Mouse (Mus musculus) gastrocnemius, adult 8-10 months (tissue): ENCODE measurements around the gene Cdh5. TPM values are rescaled to one million over a fixed set of nuclear protein-coding genes. Genes with fewer than 3 reads are reported as not detected.

Experiments
- DNase-seq, 2 experiments: peaks; one replicate each; pipeline ENCODE4 v3.0.0; 2022; ENCODE audit warnings: low spot score in 2 of 2
- total RNA-seq, 4 experiments: library from RNA; stranded (reverse); gene quantifications; 2 replicates each; pipeline ENCODE4 v1.2.4; 2022

Gene Cdh5
- total RNA-seq, 4 experiments from 2014 or later: 25.8 to 39.6 (median 26.4) TPM

DNA sequence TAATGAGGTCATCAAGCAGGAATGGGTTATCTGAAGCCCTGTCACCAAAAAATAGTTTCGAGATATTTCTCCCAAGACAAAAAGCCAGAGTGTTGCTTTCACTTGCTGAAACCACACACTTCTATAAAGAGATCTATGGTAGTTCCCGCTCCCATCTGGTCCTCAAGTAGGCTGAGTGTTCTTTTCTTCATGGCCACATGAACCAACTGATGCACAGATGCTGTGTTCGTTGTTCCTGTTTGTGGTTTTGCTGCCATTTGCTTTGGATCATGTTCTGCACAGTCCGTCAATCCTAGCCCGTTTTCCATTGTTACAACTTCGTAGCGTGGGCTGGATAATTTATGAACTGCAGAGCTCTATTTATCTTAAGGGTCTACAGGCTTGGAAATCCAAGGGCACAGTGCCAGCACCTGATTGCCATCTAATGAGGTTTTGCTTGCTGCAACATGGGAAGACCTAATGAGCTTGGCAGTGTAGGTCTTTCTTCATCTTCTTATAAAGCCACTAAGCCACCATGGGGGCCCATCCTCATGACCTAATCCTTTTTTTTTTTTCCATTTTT, 30.1 kb downstream of the Cdh5 start:
- DNase-seq: no peak

DNA sequence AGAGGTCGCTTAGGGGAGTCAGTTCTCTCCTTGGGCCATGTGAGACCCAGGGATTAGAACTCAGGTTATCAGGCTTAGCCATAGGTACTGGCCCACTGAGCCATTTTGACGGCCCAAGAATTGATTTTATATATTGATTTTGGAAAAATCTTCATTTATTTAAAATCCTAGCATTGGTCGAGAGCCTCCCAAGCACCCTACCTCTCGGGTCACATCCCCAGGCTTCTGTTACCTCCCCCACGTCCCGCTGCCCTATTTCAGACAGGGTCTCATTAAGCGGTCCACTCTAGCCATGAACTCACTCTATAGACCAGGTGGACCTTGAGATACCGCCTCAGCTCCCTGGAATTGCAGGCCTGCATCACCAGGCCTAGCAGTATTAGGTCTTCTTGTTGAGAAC, 33.1 kb downstream of the Cdh5 start:
- no peak for DNase-seq

DNA sequence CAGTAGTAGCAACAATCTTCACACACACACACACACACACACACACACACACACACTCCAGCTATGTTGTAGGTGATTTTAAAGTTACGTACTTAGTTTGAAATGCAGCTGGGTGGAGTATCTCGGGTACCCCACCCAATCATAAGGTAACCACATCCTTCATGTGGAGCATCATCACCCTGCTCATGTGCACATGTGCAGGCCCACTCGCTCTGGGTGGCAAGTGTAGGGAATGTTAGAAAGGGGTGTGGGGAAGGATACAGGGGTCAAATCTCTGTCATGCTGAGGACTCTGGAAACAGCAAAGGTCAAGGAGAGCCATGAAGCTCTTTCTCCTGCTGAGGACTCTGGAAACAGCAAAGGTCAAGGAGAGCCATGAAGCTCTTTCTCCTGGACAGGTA, 34.9 kb downstream of the Cdh5 start:
- no peak for DNase-seq

DNA sequence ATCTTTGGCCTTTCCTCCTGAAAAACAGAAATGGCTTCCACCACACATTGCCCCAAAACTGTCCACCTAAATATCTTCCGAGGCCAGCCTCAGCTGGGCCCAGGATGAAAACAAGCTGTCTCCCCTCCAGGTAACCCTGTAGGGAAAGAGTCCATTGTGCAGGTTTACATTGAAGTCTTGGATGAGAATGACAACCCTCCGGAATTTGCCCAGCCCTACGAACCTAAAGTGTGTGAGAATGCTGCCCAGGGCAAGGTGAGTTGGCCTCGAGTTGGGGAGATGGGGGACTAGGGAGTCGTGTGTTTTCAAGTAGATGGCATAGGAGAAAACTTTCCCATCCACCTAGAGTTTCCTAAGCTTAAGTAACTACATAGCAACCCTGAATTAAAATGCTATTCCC, 36.2 kb downstream of the Cdh5 start:
- DNase-seq: no peak

DNA sequence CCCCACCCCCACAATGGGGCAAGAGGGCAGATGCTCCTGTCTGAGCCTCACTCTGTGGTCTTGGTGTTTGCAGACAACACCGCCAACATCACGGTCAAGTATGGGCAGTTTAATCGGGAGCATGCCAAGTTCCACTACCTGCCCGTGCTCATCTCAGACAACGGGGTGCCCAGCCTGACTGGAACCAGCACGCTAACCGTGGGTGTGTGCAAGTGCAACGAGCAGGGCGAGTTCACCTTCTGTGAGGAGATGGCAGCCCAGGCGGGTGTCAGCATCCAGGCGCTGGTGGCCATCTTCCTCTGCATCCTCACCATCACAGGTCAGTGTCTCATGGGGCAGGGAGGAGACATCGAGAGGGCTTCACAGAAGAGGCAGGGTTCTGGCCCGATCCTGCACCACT, 39.2 kb downstream of the Cdh5 start:
- no peak for DNase-seq

DNA sequence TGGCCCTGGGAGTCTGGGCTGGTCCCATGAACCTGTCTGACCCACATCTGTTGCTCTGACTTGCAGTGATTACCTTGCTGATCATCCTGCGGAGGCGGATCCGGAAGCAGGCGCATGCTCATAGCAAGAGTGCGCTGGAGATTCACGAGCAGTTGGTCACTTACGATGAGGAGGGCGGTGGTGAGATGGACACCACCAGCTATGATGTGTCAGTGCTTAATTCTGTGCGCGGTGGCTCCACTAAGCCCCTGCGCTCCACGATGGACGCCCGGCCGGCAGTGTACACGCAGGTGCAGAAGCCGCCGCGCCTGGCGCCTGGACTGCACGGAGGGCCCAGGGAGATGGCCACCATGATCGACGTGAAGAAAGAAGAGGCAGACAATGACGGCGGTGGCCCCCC, 41.0 kb downstream of the Cdh5 start:
- no peak for DNase-seq

DNA sequence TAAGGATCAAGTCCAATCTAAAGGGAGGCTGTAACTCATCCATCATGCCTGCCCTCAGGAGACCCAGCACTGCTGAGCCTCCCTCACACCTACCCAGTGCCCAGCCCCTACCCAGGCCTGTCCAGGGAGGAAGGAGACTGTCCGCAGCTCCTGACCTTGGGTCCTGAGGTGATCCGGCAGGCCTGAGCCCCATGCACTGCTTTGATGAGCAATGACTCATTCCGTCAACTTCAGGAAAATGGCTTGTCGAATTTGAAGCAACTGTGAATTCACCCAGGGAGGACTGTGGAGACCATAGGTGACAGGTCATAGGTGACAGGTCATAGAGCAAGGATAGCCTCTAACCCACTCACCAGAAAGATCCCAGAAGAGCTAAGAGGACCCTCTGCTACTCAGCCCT, 42.0 kb downstream of the Cdh5 start:
- no peak for DNase-seq

DNA sequence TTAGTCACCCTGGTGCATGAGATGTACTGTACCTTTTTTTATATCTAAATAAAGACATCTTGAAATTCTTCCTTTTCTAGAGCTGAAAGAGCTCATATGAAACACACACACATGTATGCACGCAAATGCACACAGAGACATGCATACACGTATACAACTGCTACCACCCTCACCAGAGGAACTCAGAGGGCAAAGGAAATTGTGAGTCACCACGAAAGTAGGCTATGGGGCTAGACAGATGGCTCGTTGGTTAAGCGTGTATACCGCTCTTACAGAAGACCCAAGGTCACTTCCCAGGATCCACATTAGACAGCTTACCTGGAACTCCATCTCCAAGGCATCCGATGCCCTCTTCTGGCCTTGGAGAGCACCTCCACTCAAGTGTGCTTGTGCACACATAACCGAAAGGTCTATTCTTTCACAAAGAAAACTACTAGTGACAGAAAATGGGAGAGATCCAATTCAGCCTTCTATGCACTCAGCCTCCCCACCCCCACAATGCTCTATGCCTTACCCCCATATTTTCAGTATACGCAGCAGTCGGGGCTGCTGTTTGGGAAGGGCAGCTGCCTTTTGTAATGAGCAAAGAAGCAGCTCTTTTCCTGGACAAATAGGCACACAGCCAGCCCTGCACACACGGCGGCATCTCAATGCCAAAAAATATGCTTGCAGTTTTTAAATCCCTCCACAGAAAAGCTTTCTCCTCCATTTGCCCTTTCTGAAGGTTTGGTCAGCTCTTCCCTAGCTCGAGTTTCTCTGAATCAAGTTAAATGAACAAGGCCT, 43.2 kb downstream of the Cdh5 start:
- DNase-seq: no peak

DNA sequence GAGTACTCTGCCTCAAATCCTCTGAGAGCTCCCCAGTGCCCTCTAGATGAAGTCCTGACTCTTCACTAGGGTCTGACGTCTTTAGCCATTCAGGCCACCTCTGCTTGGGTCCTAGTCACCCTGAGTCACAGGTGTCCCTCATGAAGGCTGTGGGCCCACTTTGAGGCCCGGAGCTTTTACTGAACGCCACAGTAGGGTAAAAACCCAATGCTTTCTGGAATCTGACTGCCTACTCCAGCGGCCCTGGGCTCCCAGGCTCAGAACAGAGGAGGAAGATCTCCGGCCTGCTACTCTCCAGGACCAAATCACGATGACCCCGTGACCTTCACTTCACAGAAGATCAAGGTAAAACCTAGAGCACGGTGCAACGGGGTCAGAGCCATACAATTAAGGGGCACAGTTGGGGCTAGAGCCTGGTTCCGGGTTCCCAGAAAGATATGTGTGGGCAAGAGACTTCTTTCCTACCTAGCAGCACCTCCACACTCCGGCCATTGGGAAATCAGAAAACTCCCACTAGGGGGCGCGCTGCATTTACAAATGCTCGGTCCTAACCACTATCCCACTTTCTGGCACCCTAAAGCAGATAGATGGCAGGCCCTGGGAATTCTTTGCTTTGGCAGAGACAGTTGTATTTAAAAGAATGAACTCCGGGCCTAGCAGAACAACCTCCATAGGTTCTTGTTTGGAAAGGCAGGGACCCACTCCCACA, 44.7 kb downstream of the Cdh5 start:
- peak; percentile 65 to 72 for DNase-seq

DNA sequence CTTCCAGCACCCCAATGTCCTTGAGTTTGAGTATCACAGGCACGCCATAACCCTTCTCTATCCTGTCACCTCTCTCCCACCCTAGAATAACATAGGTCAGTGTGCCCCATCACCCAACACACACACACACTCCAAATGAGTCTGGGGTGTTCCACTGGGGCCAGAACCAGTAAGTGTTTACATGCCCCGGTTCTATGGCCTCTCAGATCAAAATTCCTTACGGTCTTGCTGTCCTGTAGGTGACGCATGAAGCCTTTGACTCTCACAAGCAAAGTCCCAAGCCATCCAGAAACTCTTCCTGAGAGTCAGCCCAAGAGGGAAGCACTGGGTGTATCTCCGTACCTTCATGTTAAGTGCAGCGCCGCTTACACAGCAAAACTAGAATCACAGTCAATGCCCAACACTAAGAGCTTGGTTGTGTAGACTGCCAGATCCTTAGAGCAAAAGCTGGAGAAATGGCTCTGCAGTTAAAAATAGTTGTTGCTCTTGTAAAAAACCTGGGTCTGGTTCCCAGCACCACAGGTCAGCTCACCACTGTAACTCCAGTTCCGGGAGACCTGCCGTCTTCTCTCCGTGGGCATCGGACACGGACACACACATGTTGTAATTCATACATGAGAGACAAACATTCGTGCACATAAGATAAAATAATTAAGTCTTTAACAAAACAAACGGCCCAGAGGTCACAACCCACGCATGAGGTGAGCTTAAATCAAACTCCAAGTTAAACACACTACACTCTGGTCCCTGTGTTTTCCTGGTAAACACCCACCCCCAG, 45.5 kb downstream of the Cdh5 start:
- DNase-seq: no peak

DNA sequence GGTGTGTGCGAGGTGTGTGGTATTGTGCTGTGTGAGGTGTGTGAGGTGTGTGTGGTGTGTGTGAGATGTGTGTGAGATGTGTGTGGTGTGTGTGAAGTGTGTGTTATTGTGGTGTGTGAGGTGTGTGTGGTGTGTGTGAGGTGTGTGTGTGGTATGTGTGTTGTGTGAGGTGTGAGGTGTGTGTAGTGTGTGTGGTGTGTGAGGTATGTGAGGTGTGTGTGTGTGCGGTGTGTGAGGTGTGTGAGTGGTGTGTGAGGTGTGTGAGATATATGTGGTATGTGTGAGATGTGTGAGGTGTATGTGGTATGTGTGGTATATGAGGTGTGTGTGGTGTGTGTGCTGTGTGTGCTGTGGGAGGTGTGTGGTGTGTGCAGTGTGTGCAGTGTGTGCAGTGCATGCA, 46.5 kb downstream of the Cdh5 start:
- DNase-seq: no peak

DNA sequence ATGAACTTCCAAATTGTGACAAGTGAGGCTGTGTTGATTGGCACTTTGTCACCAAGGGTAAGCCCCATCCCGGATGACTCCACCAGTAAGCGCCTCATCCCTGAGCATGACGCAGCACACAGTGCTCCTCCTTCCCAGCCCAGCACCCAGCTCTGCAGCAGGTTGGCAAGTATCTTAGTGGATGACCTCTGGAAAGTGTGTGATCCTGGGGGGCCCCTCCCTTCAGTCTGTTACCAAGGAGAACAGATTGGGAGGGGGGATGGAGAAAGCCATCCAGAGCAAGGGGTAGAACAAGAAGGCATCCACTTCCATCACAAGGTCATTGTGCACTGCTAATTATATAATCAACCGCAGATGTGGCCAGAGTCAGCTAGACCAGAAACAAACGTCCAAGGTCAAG, 59.3 kb downstream of the Cdh5 start:
- DNase-seq: no peak

DNA sequence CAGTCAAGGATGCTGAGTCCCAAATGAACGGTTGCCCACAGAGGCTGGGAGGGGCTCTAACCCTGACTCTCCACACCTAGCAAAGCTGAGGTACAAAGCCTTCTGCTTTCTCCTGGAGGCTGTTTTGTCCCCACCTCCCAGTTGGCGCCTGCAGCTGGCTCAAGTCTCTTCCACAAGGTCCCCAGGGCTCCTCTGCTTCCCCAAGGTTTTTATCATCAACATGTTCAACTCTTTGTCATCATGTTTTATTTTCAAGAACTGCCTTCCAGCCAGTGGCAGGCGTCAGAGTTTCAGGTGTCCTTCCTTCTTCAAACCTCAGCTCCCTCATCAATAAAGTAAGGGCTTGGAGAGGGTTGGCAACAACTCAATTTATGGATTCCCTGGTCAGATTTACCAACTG, 68.0 kb downstream of the Cdh5 start:
- no peak for DNase-seq

DNA sequence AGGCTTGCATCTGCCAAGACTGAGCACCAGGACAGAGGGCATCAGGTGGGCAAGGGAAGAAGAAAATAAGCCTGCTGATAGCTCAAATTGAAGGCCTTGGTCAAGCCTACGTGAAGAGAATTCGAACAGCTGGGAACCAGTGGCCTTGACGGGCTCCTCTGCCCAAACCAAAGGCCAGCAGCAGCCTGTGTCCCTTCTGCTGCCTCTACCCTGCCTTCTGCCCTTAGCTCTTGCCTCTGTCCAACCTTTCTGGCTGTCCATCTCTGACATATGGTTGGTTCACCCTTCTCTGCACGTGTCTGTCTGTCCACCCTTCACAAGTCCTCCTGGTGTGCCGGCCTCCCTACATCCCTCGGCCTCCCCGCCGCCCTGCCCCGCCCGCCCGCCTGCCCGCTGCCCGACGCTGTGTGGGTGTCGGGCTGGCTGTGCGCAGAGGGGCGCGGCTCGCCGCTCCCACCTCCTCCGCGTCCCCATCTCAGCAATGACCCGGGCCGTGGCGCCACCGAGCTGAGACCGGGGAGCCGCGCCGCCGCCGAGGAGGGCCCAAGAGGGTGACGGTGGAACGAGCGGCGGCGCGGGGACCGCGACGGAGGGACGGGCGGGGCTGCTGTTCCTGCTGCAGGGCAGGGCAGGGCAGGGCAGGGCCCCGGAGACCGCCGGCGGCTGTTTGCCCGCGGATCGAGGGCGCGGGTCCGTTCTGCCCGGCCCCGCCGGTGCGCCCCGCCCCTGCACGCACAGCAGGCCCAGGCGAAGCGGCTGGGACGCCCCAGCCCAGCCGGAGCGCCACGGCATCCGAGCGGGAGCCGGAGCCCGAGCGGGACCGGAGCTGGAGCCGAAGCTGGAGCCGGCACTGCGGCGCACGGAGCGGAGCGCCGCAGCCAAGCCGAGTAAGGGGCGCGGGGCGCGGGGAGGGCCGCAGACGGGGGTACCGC, 69.0 kb downstream of the Cdh5 start, which contains the start of gene Bean1:
Bean1 (plus strand) TSS at position 325 of the 932 bp plus-strand sequence.
- DNase-seq: no peak

DNA sequence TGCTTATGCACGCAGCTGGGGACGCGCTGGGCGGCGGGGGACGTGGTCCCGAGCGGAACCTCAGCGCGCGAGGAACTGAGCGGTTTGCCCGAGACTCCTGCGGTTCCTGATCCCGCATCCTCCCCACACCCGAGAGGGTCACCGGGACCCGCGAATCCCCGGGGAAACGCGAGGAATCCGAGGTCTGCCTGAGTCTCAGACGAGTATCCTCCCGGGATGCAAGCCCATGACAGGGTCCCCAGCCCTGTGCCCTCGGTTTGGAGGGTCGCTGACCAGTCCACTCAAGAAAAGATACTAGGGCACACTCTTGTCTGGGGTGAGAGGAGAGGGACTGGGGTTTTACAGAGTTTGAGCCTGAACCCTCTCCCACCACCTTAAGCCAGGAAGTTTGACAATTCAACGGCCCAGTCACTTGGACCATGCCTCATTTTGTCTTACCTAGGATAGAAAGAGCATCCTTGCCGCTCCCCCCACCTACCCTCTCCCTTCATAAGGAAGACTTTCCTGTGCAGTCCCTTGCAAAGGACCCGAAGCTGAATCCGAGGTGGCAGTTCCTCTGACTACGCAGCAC, 69.7 kb downstream of the Cdh5 start:
- no peak for DNase-seq

DNA sequence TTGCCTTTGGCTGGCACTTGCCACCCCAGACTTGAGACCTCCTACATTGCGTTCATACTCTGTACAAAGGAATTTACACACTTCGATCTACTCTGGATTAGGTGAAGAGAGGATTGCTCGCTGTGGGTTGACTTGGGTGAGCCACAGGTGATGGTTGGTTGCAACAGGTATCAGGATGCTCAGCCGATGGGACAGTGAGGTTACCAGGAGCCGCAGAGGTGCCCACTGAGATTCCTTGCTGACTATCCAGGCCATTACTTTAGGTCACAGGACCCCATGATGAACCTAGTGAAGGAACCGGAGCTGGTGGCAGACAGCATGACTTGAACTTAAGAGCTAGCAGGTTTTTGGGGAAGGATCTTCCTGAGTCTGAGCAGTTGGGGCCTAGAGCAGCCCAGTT, 71.0 kb downstream of the Cdh5 start:
- DNase-seq: no peak

DNA sequence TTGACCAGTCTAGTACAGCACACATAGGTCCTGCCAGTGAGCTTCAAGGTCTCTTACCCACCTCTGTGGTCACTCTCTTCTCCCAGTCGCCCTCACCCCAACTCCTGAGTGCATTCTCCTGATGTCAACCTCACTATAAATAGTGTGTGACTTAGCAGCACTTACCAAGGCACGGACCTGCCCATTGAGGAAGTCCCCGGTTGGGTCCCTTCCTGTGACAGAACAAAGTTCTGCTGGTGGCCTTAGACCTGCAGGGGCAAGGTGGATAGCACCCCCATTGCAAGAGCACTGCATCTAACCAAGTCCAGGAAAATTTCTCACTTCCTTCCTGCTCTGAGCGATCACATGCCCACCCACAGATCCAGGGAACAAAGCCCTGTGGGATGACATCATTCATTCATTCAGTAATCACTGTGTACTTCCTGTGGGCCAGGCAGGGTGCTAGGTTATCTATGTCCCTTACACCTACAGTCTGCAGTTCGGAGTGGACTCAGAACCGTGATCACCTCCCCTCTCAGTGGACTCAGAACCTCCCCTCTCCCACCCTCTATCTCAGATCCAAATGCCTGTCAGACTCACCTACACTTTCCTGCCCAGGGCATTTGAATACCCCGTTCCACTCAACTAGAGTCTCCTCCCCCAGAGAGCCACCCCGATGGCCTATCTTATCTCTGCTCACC, 74.6 kb downstream of the Cdh5 start:
- DNase-seq: no peak

DNA sequence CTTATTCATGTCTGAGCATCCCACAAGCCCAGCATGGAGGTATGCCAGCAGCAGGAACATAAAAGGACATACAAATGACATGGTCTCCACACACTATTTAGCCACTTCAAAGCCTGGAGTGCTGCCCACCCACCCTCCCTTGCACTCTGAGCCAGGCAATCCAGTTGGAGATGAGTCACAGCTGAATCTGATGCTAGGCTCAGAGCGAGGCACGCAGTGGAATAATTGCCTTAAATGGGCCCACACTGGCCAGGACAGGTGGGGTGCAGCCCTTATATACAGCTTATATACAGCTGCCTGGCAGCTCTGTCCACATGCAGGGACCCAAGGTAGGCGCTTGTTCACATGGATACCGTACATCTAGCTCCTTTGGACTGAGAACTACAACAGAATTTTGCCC, 75.6 kb downstream of the Cdh5 start:
- no peak for DNase-seq

DNA sequence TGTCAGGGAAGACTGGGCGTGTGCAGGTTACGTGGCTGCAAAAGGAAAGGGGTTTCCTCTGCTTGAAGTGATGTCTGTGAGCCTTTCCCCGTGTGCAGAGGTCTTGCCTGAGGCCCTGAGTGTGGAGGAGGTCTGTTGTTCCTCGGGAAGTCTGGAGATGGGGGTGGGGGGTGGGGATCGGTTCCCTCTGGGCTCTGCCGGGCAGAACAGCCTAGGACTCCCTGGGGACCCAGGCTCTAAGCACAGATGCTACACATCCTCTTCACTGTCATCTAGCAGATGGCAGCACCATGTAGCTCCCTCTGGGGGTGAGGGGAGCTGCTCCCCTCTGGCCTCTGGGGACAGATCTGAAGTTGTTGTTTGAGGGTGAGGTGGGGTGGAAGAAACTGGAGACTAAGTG, 83.5 kb downstream of the Cdh5 start:
- no peak for DNase-seq

DNA sequence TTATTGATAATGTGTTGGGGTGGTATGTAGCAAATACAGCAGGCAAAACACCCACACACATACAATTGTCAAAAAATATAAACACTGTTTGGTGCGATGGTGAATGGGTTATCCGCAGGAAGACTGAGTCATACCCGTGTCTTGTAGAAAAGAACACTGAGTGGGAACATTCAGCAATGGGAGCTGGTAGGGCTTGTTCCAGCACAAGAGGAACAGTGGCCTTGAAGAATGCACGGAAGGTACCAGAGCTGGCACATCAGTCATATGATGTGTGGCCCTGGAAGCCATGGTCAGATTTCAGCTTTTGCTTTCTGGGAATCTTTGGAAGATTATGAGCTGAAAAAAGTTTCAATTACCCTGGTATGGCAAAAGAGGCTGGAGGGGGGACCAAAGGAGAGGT, 85.4 kb downstream of the Cdh5 start:
- no peak for DNase-seq
